Mouse (Mus musculus) E14TG2a.4 (cell line): ENCODE measurements around the gene Iscu.

Experiments used
- CTCF ChIP-seq: conservative IDR thresholded peaks from 2 replicates; pipeline ENCODE4 v1.5.1; 2014; ENCODE audit warnings: low read length
- NANOG ChIP-seq: IDR thresholded peaks from 2 replicates; pipeline ENCODE4 v1.6.1; 2014; ENCODE audit warnings: borderline replicate concordance, low read length, mixed read lengths
- POU5F1 ChIP-seq: IDR thresholded peaks from 2 replicates; pipeline ENCODE4 v1.6.1; 2014; ENCODE audit warnings: low read length, borderline replicate concordance

DNA sequence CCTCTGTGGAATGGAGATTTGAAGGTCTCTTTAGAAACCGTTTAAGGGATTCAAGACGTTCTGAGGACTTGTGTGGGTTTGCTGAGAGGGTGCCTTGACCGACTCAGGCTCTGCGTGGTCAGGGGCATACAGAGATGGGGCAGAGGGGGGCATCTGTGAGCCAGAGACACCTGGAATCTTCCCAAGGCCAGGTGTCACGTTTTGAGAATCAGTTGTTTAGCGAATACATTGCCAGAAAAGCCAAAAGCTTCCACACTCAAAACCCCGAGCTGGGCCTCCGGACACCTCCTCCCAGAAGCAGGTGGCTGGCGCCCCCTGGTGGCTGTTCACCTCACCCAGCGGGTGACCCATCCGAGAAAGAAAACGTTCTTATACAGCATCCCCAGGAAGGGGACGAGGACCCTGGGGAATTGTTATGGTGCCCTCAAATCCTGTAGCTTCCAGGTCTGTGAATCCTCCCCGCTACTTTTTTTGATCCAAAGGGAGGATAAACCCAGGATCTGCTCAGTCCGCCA lies 43.1 kb downstream of the Iscu start:
- TF ChIP-seq CTCF (peak; percentile 85), POU5F1 (no peak), NANOG (no peak)
